Mouse (Mus musculus) thymus, adult 2 months (tissue): ENCODE data around the gene Mrpl57. TPM values are rescaled to one million over a fixed set of nuclear protein-coding genes. Genes with fewer than 3 reads are reported as not detected.

Source experiments
- DNase-seq: peaks from one replicate; pipeline ENCODE4 v3.0.0; 2021
- H3K27ac ChIP-seq: fragments of 200-500 bp; 2 replicates; pipeline ENCODE4 v1.5.1; 2012; ENCODE audit warnings: low read length, control low read depth; ENCODE audit not compliant: control insufficient read depth, insufficient read depth
- H3K27me3 ChIP-seq: fragments of 200-500 bp; 2 replicates; pipeline ENCODE4 v1.6.1; 2012; ENCODE audit warnings: mild to moderate bottlenecking, low read length, moderate library complexity, mixed read lengths; ENCODE audit not compliant: control insufficient read depth, insufficient read depth
- H3K36me3 ChIP-seq: fragments of 200-500 bp; 2 replicates; pipeline ENCODE4 v1.6.1; 2012; ENCODE audit warnings: mild to moderate bottlenecking, low read length, moderate library complexity; ENCODE audit not compliant: control insufficient read depth, insufficient read depth
- H3K4me1 ChIP-seq: fragments of 200-500 bp; replicated peaks from 2 replicates; pipeline ENCODE4 v1.6.1; 2012; ENCODE audit warnings: low read length; ENCODE audit not compliant: control insufficient read depth, insufficient read depth
- H3K4me3 ChIP-seq: fragments of 200-500 bp; 2 replicates; pipeline ENCODE4 v1.5.1; 2012; ENCODE audit warnings: mild to moderate bottlenecking, low read length, control low read depth, moderate library complexity; ENCODE audit not compliant: control insufficient read depth, insufficient read depth
- CTCF ChIP-seq: fragments of 200-500 bp; IDR thresholded peaks from 2 replicates; pipeline ENCODE4 v1.5.1; 2012; ENCODE audit warnings: mild to moderate bottlenecking, control low read depth, low read length, moderate library complexity, borderline replicate concordance; ENCODE audit not compliant: control insufficient read depth, poor library complexity, insufficient read depth; ENCODE audit errors: extremely low read depth
- POLR2A ChIP-seq: fragments of 200-500 bp; IDR thresholded peaks from 2 replicates; pipeline ENCODE4 v1.6.1; 2012; ENCODE audit warnings: mild to moderate bottlenecking, low read length, control low read depth, moderate library complexity; ENCODE audit not compliant: control insufficient read depth, poor library complexity, insufficient read depth; ENCODE audit errors: extremely low read depth
- WGBS: fragments of 180-500 bp; shearing (Covaris S2); methylation state at CpG from one replicate; pipeline ENCODE4 v1.1.7; 2018; 5-methylcytosine and 5-hydroxymethylcytosine counted together
- polyA plus RNA-seq: library from polyadenylated mRNA; depleted of rRNA; stranded (reverse); fragments of >200 nt; gene quantifications from 2 replicates; pipeline ENCODE4 v1.2.3, GENCODE M21; 2012

The Mrpl57 gene
- polyA plus RNA-seq, 1 experiment = 82.1 TPM

GRCm38 (mm10) chr14:57797991-57798931 is 27.8 kb upstream of the Mrpl57 start, which contains the start of gene Sap18:
Sap18 (plus strand) TSS chr14:57798180.
- Histone ChIP-seq H3K4me1 (peaks cover 4% of the 10 kb centered on the region), H3K36me3 (peaks cover 11% of the 10 kb centered on the region), H3K27me3 (no peaks in the 10 kb centered on the region), H3K27ac (no peak within 1 kb of the TSS), H3K4me3 (peak within 1 kb of the TSS; percentile 99)
- DNase-seq = peak; percentile 97
- TF ChIP-seq POLR2A = peak; percentile 82; the same call in 1 of the 2 replicates
- no peak for TF ChIP-seq CTCF
- WGBS = under 1% methylated on average over 98 of the region's 99 CpGs

GRCm38 (mm10) chr14:57803731-57804130 is 22.3 kb upstream of the Mrpl57 start:
- DNase-seq = no peak
- H3K27me3 ChIP-seq = no peaks in the 10 kb centered on the region
- WGBS = 95% methylated on average over 4 of the region's 4 CpGs
- no peak overlapping the region for H3K4me3 ChIP-seq
- no peak overlapping the region for H3K27ac ChIP-seq
- H3K36me3 ChIP-seq = peaks cover 49% of the 10 kb centered on the region
- no peak for TF ChIP-seq CTCF
- no peak for TF ChIP-seq POLR2A
- peaks cover 4% of the 10 kb centered on the region for H3K4me1 ChIP-seq

- H3K4me1 ChIP-seq = no peaks in the 10 kb centered on the region; the same call in 1 of the 2 replicates
- no peak overlapping the region for H3K4me3 ChIP-seq
- WGBS = 65% methylated on average over 5 of the region's 5 CpGs
- TF ChIP-seq POLR2A (no peak), CTCF (no peak)
- H3K27me3 ChIP-seq = no peaks in the 10 kb centered on the region
- DNase-seq = peak; percentile 50
- H3K27ac ChIP-seq = no peak overlapping the region
- peaks cover 50% of the 10 kb centered on the region for H3K36me3 ChIP-seq
These were observed 17.5 kb upstream of the Mrpl57 start for GRCm38 (mm10) chr14:57808558-57808957.

GRCm38 (mm10) chr14:57810886-57811285 is 15.1 kb upstream of the Mrpl57 start:
- TF ChIP-seq POLR2A (no peak), CTCF (no peak)
- H3K36me3 ChIP-seq = peaks cover 31% of the 10 kb centered on the region
- H3K4me3 ChIP-seq = no peak overlapping the region
- DNase-seq = no peak
- no peaks in the 10 kb centered on the region for H3K27me3 ChIP-seq
- no peak overlapping the region for H3K27ac ChIP-seq
- no peaks in the 10 kb centered on the region; the same call in 1 of the 2 replicates for H3K4me1 ChIP-seq
- WGBS = 98% methylated on average over 2 of the region's 2 CpGs

GRCm38 (mm10) chr14:57811844-57812243 is 14.2 kb upstream of the Mrpl57 start:
- H3K36me3 ChIP-seq = peaks cover 27% of the 10 kb centered on the region
- no peak for DNase-seq
- no peak for TF ChIP-seq POLR2A
- no peak for TF ChIP-seq CTCF
- 96% methylated on average over 5 of the region's 5 CpGs for WGBS
- H3K27ac ChIP-seq = no peak overlapping the region
- no peak overlapping the region for H3K4me3 ChIP-seq
- no peaks in the 10 kb centered on the region for H3K27me3 ChIP-seq
- H3K4me1 ChIP-seq = no peaks in the 10 kb centered on the region; the same call in 1 of the 2 replicates

GRCm38 (mm10) chr14:57820839-57821238 is 5.2 kb upstream of the Mrpl57 start:
- Histone ChIP-seq H3K27ac (no peak overlapping the region), H3K27me3 (no peaks in the 10 kb centered on the region), H3K4me1 (no peaks in the 10 kb centered on the region; the same call in 1 of the 2 replicates), H3K36me3 (peaks cover 24% of the 10 kb centered on the region), H3K4me3 (no peak overlapping the region)
- TF ChIP-seq CTCF = no peak
- no peak for TF ChIP-seq POLR2A
- 43% methylated on average over 4 of the region's 4 CpGs for WGBS
- DNase-seq = no peak
